Mouse (Mus musculus) frontal cortex, postnatal 36 days (tissue): Measurements from ENCODE around the gene Cep68.

Experiments used
- DNase-seq, 2 experiments: peaks; one replicate each; pipeline ENCODE4 v3.0.0; 2022; ENCODE audit warnings: low spot score in 2 of 2

The Cep68 gene

DNA sequence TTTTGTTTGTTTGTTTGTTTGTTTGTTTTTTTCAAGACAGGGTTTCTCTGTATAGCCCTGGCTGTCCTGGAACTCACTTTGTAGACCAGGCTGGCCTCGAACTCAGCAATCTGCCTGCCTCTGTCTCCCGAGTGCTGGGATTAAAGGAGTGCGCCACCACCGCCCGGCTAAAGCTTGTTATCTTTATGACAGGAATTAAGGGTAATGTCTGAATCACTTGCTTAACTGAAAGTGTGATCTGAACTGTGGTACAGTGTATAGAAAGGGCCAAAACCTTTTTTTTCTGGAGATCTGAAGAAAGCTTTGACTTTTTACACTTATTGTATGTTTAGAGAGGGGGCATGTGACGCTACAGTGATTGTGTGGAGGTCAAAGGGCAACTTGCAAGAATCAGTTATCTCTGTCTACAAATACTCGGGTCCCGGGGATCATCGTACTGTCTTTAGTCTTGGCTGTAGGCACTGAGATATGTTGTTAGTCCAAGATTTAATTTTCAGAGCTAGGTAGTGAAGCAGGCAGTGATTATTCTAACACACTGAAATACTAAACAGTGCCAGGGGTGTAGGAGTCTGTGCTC is 44.3 kb downstream of the Cep68 start:
- DNase-seq: no peak

DNA sequence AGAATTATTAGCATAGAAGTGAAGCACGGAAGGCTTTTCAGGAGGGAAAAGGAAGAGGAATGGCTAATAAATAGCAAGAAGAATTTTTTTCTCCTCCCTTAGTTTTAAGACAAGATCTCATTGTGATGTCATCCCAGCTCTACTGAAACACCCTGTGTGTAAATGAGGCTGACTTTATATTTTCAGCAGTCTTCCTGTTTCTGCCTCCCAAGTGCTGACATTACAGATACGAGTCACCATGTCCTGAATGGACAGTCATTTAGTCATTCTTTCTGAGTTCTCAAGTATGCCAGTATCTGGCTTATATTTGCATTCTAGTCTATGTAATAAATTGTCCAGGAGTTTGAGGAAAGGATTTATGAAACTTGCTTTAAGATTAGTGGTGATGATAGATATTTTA is 44.9 kb downstream of the Cep68 start:
- DNase-seq: no peak

DNA sequence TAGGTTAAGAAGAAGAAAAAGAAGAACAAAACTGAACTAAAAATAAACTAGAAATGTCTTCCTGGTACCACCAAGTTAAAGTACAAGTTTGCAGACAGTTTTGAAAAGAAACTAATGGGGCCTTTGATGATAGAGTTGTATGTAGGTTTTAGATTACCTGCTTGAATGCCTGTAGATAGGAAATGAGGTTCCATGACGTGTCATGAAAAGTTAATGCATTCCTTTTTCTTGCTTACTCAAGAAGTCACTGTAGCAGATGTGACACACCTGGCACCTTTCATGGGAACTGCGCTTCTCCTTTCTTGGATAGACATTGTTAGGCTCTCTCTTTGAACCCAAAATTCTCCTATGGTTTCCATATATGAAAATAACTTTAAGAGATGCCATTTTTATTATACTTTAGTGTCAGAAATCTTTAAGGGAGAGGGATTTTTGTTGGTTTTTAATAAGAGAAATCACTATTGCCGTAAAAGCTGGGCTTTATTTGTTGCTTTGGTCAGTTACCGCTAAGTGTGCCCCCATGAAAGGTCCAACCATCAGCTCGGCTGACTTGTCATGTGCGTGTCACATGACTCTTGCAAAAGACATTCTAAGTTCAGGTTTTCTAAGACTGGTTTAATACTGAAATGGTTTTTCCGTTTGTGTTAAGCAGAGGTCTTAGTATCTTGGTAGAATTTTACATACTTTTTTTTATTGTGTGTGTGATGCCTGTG is 46.8 kb downstream of the Cep68 start:
- no peak for DNase-seq

DNA sequence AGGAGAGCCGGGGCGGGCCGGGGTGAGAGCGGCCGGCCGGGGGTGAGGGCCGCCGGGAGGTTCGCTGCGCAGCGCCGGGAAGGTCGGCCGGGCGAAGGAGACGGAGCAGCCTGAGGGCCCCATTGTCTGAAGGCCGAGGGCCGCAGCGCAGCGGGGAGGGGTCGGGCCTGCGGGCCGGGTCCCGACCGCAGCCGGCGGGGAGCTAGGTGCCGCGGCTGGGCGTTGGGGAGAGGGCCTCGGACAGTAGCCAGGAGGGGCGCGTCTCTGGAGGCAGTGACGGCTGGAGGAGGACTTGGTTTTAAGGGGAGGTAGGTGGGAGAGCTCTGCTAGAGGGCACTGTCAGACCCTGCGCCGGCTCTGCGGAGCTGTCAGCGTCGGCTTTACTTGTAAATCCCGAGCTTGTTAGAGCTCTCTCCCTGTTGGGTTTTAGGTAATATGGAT is 47.5 kb downstream of the Cep68 start:
- DNase-seq: peak; percentile 30 to 45

DNA sequence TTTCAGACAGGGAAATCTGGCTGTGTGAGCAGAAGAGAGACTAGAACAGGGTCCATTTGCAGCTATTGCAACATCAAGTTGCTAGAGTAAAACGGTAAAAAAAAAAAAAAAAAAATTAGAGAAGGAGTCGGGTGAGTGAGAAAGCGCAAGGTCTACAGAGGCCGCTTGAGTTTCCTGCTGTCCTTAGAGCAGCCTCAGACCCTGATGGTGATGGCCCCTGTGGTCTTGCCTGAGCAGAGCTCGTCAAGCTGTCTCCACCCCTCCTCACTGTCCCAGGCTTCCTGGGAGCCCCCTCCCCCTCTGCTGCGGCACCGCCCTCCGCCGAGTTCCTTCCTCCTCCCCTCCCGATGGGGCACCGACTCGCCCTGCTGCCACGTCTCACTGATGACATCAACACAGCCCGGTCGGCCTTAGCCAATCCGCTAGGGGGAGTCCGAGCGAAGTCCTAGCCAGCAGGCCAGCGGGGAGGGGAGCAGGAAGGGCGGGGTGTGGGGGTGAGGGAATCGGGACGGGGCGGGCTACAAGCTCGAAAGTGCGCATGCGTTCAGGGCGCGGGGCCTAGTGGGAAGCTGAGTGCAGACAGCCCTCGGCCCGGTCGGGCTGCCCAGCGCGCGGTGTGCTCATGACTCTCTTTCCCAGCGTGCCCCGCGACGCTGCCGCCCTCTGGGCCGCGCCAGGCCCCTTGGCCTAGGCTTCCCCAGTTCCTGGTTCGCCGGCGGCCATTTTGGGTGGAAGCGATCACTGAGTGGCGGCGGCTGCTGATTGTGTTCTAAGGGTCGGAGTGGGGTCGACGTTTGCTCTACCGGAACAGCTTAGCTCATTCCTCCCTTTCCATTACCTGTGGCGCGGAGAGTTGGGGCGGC is 48.3 kb downstream of the Cep68 start, which contains the start of gene Rab1a:
TSS of gene Rab1a (plus strand) at position 720 of the 863 bp plus-strand sequence.
- peak; percentile 99 to 100 for DNase-seq

DNA sequence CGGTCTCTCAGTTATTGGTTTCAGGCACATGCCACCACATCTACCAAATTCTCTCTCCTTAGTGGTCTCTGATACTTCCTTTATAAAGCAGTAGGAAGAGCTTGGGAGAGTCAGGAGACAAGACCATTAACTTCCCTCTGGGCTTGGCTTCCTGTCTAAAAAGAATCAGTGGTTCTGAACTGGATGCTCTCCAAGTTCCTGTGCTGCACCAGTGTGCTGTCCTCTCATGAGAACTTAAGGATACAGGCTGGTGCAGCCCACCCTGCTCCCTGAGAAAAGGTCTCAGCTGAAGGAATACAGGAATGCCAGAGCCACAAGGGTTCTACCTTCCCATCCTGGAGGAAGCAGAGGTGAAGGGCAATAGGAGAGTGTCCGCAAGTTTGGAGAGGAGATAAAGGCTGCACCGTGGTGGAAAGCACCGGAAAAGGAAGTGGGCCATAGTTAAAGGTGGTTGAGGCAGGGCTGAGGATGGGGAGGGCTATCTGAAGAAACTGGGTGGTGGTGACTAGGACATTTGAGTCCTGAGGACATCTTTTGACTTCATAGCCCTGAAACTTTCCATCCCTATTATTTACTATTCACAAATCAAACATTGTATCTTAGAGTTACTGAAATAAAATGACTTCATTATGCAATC is 56.0 kb downstream of the Cep68 start:
- no peak for DNase-seq

DNA sequence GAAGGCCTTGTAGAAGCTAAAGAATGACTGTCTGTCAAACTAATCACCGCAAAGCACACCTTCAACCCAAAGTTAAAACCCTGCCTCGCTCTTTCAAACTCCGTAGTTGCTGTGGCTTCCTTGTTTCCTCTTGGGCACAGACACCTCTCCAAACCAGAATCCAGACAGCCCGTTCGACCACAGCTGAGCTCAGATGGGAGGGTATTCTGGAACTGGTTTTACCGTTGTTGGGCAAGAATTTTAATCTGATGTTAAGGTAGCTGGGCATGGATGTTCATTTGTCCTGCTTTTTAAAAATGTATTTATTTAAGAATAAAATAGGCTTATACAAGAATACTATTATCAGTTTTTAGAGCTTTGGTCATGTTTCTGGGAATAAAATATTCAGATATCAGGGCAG is 62.0 kb downstream of the Cep68 start:
- DNase-seq: no peak
